Mouse (Mus musculus) embryonic fibroblast, embryonic 13.5 days (primary cell): Measurements from ENCODE around the gene Mkks. TPM values are rescaled to one million over a fixed set of nuclear protein-coding genes. Genes with fewer than 3 reads are reported as not detected.
"Not testable (repeated sequence)": the region's sequence is repeated elsewhere in the genome, so short reads cannot be mapped to it uniquely, and the experiment has no call there.

Source experiments
- H3K27ac ChIP-seq: 2 replicates; pipeline ENCODE4 v1.5.1; 2012; ENCODE audit warnings: low read length, control low read depth, inconsistent platforms; ENCODE audit not compliant: insufficient read depth
- H3K4me1 ChIP-seq: 2 replicates; pipeline ENCODE4 v1.6.1; 2011; ENCODE audit warnings: low read length; ENCODE audit not compliant: control insufficient read depth, insufficient read depth
- H3K4me3 ChIP-seq: 2 replicates; pipeline ENCODE4 v1.5.1; 2011; ENCODE audit warnings: mild to moderate bottlenecking, control low read depth, low read length; ENCODE audit not compliant: insufficient read depth
- CTCF ChIP-seq: IDR thresholded peaks from 2 replicates; pipeline ENCODE4 v1.5.1; 2011; ENCODE audit warnings: mild to moderate bottlenecking, control low read depth, low read length, moderate library complexity, borderline replicate concordance; ENCODE audit not compliant: insufficient read depth
- POLR2A ChIP-seq: IDR thresholded peaks from 2 replicates; pipeline ENCODE4 v1.6.1; 2011; ENCODE audit warnings: low read depth, mild to moderate bottlenecking, control low read depth, low read length, moderate library complexity
- polyA plus RNA-seq: library from polyadenylated mRNA; stranded (reverse); fragments of >200 nt; gene quantifications from 2 replicates; pipeline ENCODE4 v1.2.4, GENCODE M21; 2011; ENCODE audit warnings: low read depth; ENCODE audit not compliant: missing spikeins, insufficient read length

The Mkks gene
- polyA plus RNA-seq, 1 experiment, result 20.6 TPM

DNA sequence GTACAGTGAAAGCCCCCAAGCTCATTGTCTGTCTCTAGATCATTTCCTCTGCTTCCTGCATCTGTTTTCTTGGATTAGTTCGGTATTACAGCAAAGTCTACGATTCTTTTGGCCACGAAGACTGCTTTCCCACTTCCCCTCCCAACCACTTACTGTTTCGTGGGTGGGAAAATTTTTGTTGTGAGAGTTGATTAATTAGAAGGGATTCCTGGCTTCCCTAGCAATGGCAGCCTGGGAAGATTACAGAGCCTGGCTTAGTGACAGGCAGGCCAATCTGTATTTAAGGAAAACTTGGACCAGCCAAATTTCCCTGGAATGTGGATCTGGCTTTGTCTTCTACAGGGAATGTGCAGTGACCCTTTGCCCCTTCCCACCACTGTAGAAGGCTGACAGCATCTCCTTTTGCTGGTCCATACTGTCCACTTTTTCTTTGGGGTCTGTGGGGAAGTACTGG, 20.8 kb upstream of the Mkks start:
- TF ChIP-seq CTCF, result no peak
- no peak for TF ChIP-seq POLR2A
- H3K4me1 ChIP-seq, result peaks cover 8% of the 10 kb centered on the region
- H3K4me3 ChIP-seq, result no peak overlapping the region
- no peak overlapping the region for H3K27ac ChIP-seq

DNA sequence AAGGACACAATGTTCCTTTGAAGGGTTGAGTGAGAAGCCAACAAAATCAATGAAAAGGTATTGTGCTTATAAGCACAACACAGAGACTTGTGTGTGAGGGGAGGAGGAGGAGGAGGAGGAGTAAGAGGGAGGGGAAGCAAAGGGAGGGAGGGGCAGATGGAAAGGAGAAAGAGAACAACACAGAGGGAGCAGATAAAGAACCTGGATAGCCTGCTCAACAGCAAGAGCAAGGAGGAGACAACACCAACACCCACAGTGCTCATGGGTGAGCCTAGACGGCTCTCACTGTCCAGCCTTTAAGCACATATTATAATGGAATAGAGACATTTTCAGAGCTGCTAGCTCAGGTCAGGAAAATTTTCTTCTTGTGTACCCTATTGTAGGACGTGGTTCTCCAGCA, 18.1 kb upstream of the Mkks start:
- H3K4me3 ChIP-seq, result no peak overlapping the region
- H3K4me1 ChIP-seq, result no peaks in the 10 kb centered on the region
- H3K27ac ChIP-seq, result no peak overlapping the region
- TF ChIP-seq CTCF (no peak), POLR2A (no peak)

DNA sequence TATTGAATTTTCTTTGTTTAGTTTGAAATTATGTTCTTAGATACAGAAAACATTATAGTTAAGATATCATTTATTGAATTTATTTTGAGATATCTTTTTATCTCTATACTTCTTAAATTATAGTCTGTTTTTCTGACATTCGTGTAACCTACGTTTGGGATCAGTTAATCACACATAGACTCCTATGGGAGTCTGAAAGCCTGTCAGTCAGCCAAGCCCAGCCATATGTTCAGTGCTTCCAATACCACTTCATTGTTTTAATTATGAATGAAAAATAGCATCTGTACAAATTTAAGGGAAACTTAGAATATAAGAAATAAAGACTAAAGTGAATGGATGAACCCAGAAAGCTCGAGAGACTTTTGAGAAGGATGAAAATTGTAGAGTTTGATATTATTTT, 17.4 kb upstream of the Mkks start:
- TF ChIP-seq POLR2A, result no peak
- TF ChIP-seq CTCF, result no peak
- H3K4me1 ChIP-seq, result no peaks in the 10 kb centered on the region
- H3K27ac ChIP-seq, result no peak overlapping the region
- H3K4me3 ChIP-seq, result no peak overlapping the region

DNA sequence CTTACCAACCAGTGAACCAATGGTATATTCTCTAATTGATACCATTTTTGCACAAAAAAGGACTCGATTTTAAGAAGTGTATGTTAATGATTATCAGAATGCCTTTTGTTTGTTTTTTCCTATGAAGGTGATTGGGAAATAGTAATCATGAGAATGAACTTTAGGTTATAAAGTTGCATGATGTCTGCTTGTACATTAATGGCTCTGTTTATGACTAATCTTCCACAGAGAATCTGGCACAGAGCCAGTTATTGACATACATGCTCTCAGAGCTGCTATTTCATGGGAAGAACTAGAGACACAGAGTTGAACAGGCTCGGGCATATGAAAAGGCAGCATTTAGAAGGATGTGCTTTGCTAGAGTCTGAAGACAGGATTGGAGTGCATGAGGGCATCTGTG, 4.9 kb upstream of the Mkks start:
- H3K4me1 ChIP-seq, result no peaks in the 10 kb centered on the region
- no peak overlapping the region for H3K4me3 ChIP-seq
- H3K27ac ChIP-seq, result no peak overlapping the region
- TF ChIP-seq POLR2A, result no peak
- no peak for TF ChIP-seq CTCF

- TF ChIP-seq CTCF, result no peak
- TF ChIP-seq POLR2A, result no peak
These were observed 3.3 kb upstream of the Mkks start for GRCm38 (mm10) chr2:136894494-136894893.

DNA sequence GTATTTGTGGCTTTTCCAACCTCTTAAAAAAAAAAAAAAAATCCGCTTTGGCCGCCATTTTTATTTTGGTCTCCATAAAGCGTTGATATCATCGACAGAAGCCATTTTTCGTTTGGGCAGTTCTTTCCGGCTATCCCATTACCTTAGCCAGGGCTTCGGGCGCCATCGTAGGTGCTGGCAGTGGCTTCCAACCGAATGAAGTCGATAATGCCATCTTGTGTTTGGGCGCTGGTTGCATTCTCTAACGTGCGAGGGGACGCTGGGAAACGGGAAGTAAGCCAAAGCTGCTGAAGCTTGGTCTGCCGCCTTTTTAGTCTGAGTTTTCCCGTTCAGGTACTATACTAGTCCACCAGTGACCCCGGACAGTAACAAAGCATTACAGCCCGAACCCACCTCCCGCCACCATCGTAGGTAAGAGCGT, 772 bp upstream of the Mkks start:
- Histone ChIP-seq H3K27ac (no peak overlapping the region), H3K4me1 (peaks cover 2% of the 10 kb centered on the region; the same call in 1 of the 2 replicates), H3K4me3 (peak overlapping the region; percentile 57)
- TF ChIP-seq POLR2A (peak; percentile 75), CTCF (no peak)

More at GRCm38 (mm10) chr2:136894494-136894893, 3.3 kb upstream of the Mkks start:
- no peak overlapping the region for H3K4me3 ChIP-seq
- H3K27ac ChIP-seq, result no peak overlapping the region
- no peaks in the 10 kb centered on the region for H3K4me1 ChIP-seq

DNA sequence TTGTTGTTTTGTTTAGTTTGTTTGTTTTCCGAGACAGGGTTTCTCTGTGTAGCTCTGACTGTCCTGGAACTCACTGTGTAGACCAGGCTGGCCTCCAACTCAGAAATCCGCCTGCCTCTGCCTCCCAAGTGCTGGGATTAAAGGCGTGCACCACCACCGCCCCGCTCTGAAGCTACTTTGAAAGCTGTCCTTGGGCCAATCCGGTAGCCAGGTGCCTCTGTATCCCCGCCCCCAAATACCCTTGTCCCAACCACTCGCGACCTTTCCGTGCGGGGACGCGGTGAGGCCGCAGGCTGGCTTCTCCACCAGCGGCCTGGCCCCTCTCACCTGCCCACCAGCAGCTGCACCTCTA, 497 bp downstream of the Mkks start:
- peak overlapping the region; percentile 87 for H3K27ac ChIP-seq

DNA sequence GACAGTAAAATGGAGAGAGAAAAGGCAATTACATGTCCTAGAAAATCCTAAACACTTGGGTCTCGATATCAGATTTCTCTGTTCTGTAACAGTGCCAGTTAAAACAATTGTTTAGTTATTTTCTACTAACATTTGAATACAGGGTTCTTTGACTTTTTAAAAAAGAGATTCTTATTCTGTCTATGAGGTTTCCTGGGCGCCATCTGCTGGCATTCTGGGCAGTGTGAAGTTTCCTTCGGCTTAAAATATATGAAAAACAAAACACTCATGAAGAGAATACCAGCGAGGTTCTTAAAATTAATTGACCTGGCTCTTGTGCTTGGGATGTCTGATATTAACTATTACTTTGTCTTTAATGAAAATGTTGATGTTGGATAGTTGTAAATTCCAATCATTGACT, 4.3 kb downstream of the Mkks start:
- Histone ChIP-seq H3K4me1 (peaks cover 2% of the 10 kb centered on the region; the same call in 1 of the 2 replicates), H3K27ac (no peak overlapping the region), H3K4me3 (no peak overlapping the region)
- TF ChIP-seq CTCF (no peak), POLR2A (no peak)

More for the DNA sequence above, 497 bp downstream of the Mkks start:
- peak overlapping the region; percentile 67 for H3K4me3 ChIP-seq
- not testable (repeated sequence) for H3K4me1 ChIP-seq

DNA sequence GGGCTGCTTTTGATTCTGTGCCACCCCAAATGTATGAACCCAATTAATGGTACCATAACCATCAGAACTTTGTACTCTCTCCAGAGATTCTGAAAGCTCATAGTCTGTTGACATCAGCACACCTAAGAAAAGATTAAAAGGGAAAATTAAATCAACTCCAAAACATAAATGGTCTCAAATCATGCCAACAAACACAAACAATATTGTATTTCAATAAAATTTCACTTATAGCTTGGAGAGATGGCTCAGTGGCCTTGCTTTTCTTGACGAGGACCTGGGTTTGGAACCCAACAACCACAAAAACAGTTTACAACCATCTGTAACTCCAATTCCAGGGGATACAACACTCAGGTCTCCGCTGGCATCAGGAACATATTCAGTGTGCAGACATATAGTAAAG, 5.6 kb downstream of the Mkks start, which contains the start of gene AL731706.2:
Gene AL731706.2 (minus strand): TSS at position 101 of the 400 bp plus-strand sequence.
- H3K4me1 ChIP-seq, result peaks cover 2% of the 10 kb centered on the region; the same call in 1 of the 2 replicates
- H3K4me3 ChIP-seq, result no peak within 1 kb of the TSS
- H3K27ac ChIP-seq, result no peak within 1 kb of the TSS
- TF ChIP-seq CTCF (no peak), POLR2A (no peak)

DNA sequence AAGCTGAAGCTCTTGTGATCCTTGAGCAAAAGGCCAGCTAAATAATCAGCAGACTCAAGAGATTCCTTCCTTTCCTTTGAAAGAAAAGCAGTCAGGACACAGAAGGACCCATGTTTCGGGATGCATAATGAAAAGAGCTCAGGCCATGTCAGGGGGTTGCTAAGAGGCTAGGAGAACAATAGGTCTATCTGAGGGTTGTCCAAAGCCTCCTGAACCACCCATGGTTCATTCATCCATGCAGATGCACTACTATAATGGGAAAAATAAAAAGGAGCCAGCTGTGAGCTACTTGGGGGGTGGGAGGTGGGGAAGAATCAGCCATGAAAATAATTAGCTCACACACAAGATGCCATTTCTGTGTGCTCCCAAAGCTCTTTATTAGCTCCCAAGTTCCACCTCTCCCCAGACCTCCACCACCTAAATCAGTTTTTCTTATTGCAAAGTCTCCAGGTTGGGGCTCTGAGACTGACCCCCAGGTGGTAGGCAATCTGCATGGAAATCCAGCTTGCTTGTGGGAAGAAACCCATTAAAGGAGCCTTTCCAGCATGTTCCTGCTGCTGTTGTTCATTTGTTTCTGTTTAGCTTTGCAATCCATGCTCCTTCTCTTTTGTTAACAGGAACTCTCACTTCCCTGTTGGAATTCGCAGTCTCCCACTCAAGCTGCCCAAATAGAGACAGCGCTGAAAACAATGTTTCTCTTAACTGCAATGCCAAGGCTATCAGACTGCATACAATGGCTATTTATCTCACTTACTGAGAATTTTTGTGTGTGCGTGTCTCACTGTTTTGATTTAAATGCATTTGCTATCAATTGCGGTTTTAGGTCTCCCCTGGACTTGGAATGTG, 36.4 kb downstream of the Mkks start:
- H3K27ac ChIP-seq, result no peak overlapping the region

GRCm38 (mm10) chr2:136850366-136850765, 40.8 kb downstream of the Mkks start:
- no peak for TF ChIP-seq POLR2A
- no peak for TF ChIP-seq CTCF
- no peak overlapping the region for H3K27ac ChIP-seq
- no peak overlapping the region for H3K4me3 ChIP-seq
- H3K4me1 ChIP-seq, result no peaks in the 10 kb centered on the region

More for the DNA sequence above, 36.4 kb downstream of the Mkks start:
- Histone ChIP-seq H3K4me1 (no peaks in the 10 kb centered on the region), H3K4me3 (no peak overlapping the region)
- TF ChIP-seq POLR2A, result no peak
- TF ChIP-seq CTCF, result no peak
